Mouse (Mus musculus) neural tube, embryonic 12.5 days (tissue): ENCODE results near the gene Gfer. TPM values are rescaled to one million over a fixed set of nuclear protein-coding genes. Genes with fewer than 3 reads are reported as not detected.

Experiments used
- ATAC-seq: fragments of 200-750 bp; cut with Nextera tagmentation; 2 replicates; pipeline ENCODE4 v1.8.0; 2017; ENCODE audit warnings: low read depth, mild to moderate bottlenecking, moderate TSS enrichment, moderate library complexity; ENCODE audit not compliant: low FRiP score
- H3K27ac ChIP-seq: fragments of 300-500 bp; sonication (generic); 2 replicates; pipeline ENCODE4 v1.5.1; 2016
- H3K27me3 ChIP-seq: fragments of 300-500 bp; sonication (generic); replicated peaks from 2 replicates; pipeline ENCODE4 v1.6.1; 2016; ENCODE audit warnings: mild to moderate bottlenecking
- H3K36me3 ChIP-seq: fragments of 300-500 bp; sonication (generic); 2 replicates; pipeline ENCODE4 v1.6.1; 2016; ENCODE audit warnings: mild to moderate bottlenecking
- H3K4me1 ChIP-seq: fragments of 300-500 bp; sonication (generic); 2 replicates; pipeline ENCODE4 v1.6.1; 2016
- H3K4me2 ChIP-seq: fragments of 300-500 bp; sonication (generic); replicated peaks from 2 replicates; pipeline ENCODE4 v1.6.1; 2016; ENCODE audit warnings: mild to moderate bottlenecking
- H3K4me3 ChIP-seq: fragments of 300-500 bp; sonication (generic); 2 replicates; pipeline ENCODE4 v1.5.1; 2016
- H3K9ac ChIP-seq: fragments of 300-500 bp; sonication (generic); 2 replicates; pipeline ENCODE4 v1.6.1; 2016; ENCODE audit warnings: mild to moderate bottlenecking
- H3K9me3 ChIP-seq: fragments of 300-500 bp; sonication (generic); 2 replicates; pipeline ENCODE4 v1.6.1; 2016; ENCODE audit warnings: mild to moderate bottlenecking
- WGBS: fragments of 180-500 bp; shearing (Covaris S2); methylation state at CpG from one replicate; pipeline ENCODE4 v1.1.7; 2016; 5-methylcytosine and 5-hydroxymethylcytosine counted together
- polyA plus RNA-seq: library from polyadenylated mRNA; unstranded; fragments of >200 nt; fragmentation: Nextera tagmentation; extraction: Ambion mirVana; gene quantifications from 2 replicates; pipeline ENCODE4 v1.2.1, GENCODE M21; 2016

Gfer gene
- polyA plus RNA-seq, 1 experiment from 2014 or later: 40.2 TPM

DNA sequence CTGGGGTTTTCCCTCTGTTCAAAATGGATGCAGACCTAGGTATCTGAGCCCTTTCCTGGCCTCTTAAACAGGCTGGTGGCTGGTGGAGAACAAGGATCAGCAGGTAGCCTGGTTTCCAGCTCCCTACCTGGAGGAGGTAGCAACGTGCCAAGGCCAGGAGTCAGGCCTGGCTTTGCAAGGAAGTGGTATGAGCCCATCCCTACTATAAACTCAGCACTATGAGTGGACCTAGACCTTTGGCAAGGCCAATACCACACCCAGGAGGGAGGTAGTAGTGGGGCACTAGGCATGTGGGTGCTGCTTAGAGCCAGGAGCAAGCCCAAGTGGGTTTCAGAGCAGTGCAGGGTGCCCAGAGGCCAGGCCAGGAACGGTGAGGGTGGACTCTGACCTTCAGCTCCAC is 3.5 kb upstream of the Gfer start:
- H3K9ac ChIP-seq: no peak overlapping the region
- H3K4me1 ChIP-seq: peaks cover 25% of the 10 kb centered on the region
- WGBS: 76% methylated on average over 2 of the region's 2 CpGs
- H3K27ac ChIP-seq: no peak overlapping the region
- H3K27me3 ChIP-seq: no peaks in the 10 kb centered on the region
- ATAC-seq: no peak
- H3K9me3 ChIP-seq: no peaks in the 10 kb centered on the region
- H3K4me3 ChIP-seq: no peak overlapping the region
- H3K36me3 ChIP-seq: peaks cover 46% of the 10 kb centered on the region
- no peak overlapping the region for H3K4me2 ChIP-seq

DNA sequence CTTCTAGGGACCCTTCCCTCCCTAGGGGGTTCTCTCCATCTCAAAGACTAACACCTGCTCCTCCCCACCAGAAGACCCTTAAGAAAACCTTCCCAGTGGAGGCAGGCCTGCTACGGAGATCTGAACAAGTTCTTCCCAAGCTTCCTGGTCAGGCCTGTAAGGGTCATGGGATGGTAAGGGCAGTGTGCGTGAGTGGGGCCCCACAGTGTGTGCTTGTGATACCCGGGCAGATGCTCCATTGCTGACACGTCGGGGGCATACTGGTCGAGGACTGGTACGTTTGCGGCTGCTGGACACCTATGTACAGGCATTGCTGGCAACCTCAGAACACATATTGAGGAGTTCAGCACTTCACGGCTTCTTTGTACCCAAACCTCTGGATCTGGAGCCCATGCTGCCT is 2.8 kb upstream of the Gfer start:
- H3K9me3 ChIP-seq: no peaks in the 10 kb centered on the region
- H3K4me1 ChIP-seq: peaks cover 28% of the 10 kb centered on the region
- H3K4me2 ChIP-seq: no peak overlapping the region
- no peak overlapping the region for H3K4me3 ChIP-seq
- WGBS: 62% methylated on average over 9 of the region's 9 CpGs
- no peak overlapping the region for H3K27ac ChIP-seq
- no peak overlapping the region for H3K9ac ChIP-seq
- H3K27me3 ChIP-seq: no peaks in the 10 kb centered on the region
- ATAC-seq: no peak
- H3K36me3 ChIP-seq: peaks cover 39% of the 10 kb centered on the region

DNA sequence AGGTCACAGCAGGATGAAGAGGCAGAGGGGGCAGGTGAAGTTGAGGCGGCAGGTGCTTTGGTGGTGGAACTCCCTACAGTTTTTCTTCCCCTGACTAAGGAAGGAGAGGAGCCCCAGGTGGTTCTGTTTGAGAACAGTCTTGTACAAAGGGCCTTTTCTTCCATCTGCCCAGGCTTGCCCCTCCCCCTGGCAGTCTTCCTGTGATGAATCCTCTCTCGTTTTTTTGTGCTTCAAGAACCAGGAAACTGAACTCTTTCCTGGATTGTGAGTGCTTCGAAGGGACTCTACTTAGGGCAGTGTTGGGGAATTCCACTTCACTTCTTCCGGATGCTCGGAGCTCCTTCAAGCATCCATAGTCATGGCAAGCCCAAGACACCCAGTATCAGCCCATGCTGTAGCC is 2.0 kb upstream of the Gfer start:
- Histone ChIP-seq H3K9me3 (no peaks in the 10 kb centered on the region), H3K4me2 (no peak overlapping the region), H3K27ac (no peak overlapping the region)

DNA sequence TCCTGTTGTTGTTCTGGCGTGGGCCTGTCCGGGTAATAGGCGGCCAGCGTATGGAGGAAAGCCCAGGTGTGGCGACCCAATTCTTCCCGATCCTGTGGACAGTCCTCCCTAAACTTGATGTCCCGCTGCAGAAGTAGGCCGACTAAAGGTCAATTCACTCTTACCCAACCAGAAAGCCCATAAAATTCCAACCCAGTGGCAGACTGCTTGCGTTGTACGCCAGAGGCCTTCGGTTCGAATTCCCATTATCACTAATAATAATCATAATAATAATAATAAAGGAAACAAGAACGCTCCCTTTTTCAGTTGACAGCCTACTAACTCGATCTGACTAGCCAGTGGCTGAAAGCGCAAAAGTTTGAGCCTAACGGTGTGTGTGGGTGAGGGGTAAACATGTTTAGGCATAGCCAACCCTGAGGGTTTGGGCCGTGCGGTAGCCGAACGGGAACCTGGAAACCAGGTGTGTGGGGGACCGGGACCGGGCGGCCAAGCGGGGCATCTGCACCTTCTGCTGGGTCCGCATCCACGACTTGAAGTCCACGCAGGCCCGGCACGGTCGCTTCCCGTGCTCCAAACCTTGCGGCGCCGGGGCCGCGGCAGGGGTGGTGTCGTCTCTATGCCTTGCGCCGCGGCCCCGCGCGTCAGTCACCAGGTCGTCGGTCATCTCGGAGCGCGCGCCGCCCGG is 488 bp downstream of the Gfer start:
- peak overlapping the region; percentile 27; the same call in 1 of the 2 replicates for H3K27ac ChIP-seq
- H3K27me3 ChIP-seq: peaks cover 11% of the 10 kb centered on the region
- H3K4me1 ChIP-seq: peaks cover 28% of the 10 kb centered on the region
- H3K9ac ChIP-seq: peak overlapping the region; percentile 76
- peak overlapping the region; percentile 80 for H3K4me2 ChIP-seq
- H3K4me3 ChIP-seq: peak overlapping the region; percentile 79
- no peaks in the 10 kb centered on the region for H3K9me3 ChIP-seq
- 5% methylated on average over 51 of the region's 51 CpGs for WGBS
- peak; percentile 63 for ATAC-seq
- peaks cover 27% of the 10 kb centered on the region for H3K36me3 ChIP-seq

More for the DNA sequence above, 2.0 kb upstream of the Gfer start:
- Histone ChIP-seq H3K4me1 (peaks cover 28% of the 10 kb centered on the region), H3K27me3 (no peaks in the 10 kb centered on the region), H3K4me3 (no peak overlapping the region), H3K36me3 (peaks cover 40% of the 10 kb centered on the region), H3K9ac (no peak overlapping the region)
- ATAC-seq: no peak
- 24% methylated on average over 5 of the region's 5 CpGs for WGBS

DNA sequence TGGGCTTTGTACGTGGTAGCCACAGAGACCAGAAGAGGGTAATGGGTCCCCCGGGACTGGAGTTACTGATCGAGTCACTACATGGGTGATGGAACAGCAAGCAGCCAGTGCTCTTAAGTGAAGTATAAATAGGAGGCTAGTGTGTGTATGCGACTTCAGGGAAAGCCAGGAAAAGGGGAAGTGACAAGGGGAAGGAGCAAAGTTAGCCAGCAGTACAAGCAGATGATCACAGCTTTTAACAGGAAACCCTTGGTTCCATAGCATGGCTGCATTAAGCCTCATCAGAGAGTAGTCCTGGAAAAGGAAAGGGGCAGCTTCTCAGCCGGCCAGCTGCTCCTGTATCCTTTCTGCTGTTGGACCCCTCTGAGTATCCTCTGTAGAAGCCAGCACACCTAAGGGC is 3.6 kb downstream of the Gfer start:
- peaks cover 16% of the 10 kb centered on the region; the same call in 1 of the 2 replicates for H3K36me3 ChIP-seq
- H3K4me3 ChIP-seq: no peak overlapping the region
- WGBS: 85% methylated on average over 5 of the region's 5 CpGs
- no peak for ATAC-seq
- no peak overlapping the region for H3K9ac ChIP-seq
- H3K4me2 ChIP-seq: no peak overlapping the region
- no peaks in the 10 kb centered on the region for H3K9me3 ChIP-seq
- H3K4me1 ChIP-seq: peaks cover 28% of the 10 kb centered on the region
- no peak overlapping the region for H3K27ac ChIP-seq
- peaks cover 40% of the 10 kb centered on the region for H3K27me3 ChIP-seq

DNA sequence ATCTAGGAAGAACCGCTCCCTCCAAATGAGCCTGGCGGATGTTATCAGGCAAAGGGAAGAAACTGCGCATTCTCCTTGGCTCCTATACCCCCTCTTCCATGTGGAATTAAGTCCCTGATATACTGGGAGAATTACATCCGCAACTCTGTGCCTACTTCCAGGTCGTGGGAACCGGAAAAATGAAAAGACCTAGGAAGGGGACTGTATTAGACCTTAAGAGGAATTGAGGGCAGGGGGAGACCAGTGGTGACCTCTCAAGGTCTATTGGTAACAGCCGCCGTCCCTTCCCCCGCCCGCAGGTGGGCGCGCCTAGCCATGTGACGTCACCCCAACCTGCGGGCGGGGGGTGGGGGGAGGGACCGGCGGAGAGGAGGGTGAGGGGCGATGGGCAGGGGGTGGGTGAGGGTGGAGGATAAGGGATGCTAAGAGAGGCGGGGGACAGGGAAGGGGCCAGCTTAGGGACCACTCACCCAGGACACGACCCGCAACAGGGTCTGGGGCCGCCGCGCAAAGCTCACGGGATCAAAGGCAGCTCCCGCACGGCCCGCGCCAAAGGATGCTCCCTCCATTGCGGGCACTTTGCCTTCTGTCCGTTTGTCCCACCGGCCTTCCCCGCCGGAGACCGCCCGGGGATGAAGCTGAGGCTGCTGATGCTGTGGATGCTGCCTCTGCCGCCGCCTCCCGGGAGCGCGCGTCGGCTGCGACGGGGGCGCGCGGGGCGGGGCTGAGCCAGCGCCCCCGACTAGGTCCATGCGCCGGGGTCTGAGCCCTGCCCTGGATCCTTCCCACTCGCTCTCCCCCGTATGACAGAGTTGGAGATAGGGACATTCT is 6.5 kb downstream of the Gfer start, which contains the start of gene Syngr3:
Gene Syngr3 (minus strand): TSS at position 705 of the 831 bp plus-strand sequence.
- Histone ChIP-seq H3K27me3 (peaks cover 43% of the 10 kb centered on the region), H3K9ac (peak within 1 kb of the TSS; percentile 75)

DNA sequence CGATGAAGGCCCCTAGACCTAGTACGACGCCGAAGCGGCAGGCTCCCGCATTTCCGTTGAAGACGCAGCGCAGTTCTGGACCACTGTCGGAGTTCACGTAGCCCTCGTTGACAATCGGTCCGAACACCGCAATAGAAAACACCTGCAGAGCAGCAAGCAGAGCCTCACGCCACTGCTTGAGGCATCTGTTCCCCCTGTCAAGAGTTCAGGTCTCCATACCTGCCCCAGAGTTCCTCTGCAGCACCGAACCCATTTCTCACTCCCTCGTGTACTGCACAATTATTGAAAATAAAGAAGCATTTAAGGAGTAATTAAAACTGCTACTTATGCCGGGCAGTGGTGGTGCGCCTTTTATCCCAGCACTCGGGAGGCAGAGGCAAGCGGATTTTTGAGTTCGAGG is 8.4 kb downstream of the Gfer start:
- Histone ChIP-seq H3K4me2 (peak overlapping the region; percentile 56), H3K27me3 (peaks cover 43% of the 10 kb centered on the region), H3K4me3 (peak overlapping the region; percentile 26; the same call in 1 of the 2 replicates), H3K27ac (peak overlapping the region; percentile 27; the same call in 1 of the 2 replicates), H3K9ac (0 out of 2 replicates have a peak overlapping the region, but pooled peaks have one; percentile 21), H3K9me3 (no peaks in the 10 kb centered on the region), H3K36me3 (peaks cover 10% of the 10 kb centered on the region; the same call in 1 of the 2 replicates), H3K4me1 (peaks cover 13% of the 10 kb centered on the region)
- 23% methylated on average over 23 of the region's 23 CpGs for WGBS
- ATAC-seq: no peak

More for the DNA sequence above, 6.5 kb downstream of the Gfer start, which contains the start of gene Syngr3:
- Histone ChIP-seq H3K4me3 (peak within 1 kb of the TSS; percentile 64), H3K9me3 (no peaks in the 10 kb centered on the region), H3K4me2 (peak within 1 kb of the TSS; percentile 90), H3K36me3 (peaks cover 18% of the 10 kb centered on the region; the same call in 1 of the 2 replicates), H3K27ac (0 out of 2 replicates have a peak within 1 kb of the TSS, but pooled peaks have one; percentile 12), H3K4me1 (peaks cover 16% of the 10 kb centered on the region)
- peak; percentile 63 for ATAC-seq
- WGBS: 1% methylated on average over 55 of the region's 55 CpGs

DNA sequence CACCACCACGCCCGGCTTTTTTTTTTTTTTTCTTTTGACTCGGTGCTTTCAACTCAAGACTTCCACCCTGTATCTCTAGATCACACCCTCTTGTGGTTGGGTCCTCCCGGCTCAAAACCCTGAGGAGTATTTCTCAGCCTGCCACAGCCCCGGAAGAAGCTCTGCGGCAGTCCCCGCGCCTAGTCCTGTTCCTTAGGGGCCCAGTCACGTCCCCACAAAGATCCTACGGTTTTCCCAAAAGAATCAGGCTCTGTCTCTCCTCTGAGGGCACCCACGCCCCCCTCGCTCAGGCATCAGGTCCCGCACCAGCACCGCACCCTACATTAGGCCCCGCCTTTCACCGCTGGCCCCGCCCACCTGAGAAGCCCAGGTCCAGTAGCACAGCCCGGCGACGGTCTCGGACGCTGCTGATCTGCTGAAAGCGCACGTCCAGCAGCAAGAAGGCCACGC is 8.8 kb downstream of the Gfer start:
- H3K9me3 ChIP-seq: no peaks in the 10 kb centered on the region
- 1% methylated on average over 25 of the region's 25 CpGs for WGBS
- ATAC-seq: no peak

DNA sequence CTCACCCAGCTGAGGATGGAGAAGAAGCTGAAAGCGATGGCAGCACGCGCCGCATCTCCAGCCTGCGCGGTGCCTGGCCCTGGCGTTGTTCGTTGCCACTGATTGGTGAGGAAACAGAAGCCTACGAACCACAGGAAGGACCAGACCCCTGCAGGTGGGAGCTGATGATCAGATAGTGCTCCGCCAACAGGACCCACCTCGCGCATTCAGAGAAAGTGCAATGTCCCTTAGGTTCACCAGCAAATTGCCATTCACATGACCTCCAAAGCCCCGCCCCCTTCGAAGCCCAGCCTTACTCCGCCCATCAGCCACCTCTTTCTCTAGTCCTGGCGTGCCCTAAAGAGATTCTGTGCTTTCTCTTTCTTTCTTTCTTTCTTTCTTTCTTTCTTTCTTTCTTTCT is 9.4 kb downstream of the Gfer start:
- Histone ChIP-seq H3K27ac (no peak overlapping the region), H3K9me3 (no peaks in the 10 kb centered on the region), H3K36me3 (peaks cover 10% of the 10 kb centered on the region), H3K9ac (no peak overlapping the region), H3K4me1 (peaks cover 13% of the 10 kb centered on the region), H3K4me3 (no peak overlapping the region), H3K27me3 (peaks cover 43% of the 10 kb centered on the region), H3K4me2 (peak overlapping the region; percentile 30)
- ATAC-seq: no peak
- 26% methylated on average over 16 of the region's 16 CpGs for WGBS

More for the DNA sequence above, 8.8 kb downstream of the Gfer start:
- H3K4me1 ChIP-seq: peaks cover 13% of the 10 kb centered on the region
- H3K36me3 ChIP-seq: peaks cover 7% of the 10 kb centered on the region
- 0 out of 2 replicates have a peak overlapping the region, but pooled peaks have one; percentile 21 for H3K9ac ChIP-seq
- peak overlapping the region; percentile 56 for H3K4me2 ChIP-seq
- peak overlapping the region; percentile 26; the same call in 1 of the 2 replicates for H3K4me3 ChIP-seq
- peaks cover 43% of the 10 kb centered on the region for H3K27me3 ChIP-seq
- peak overlapping the region; percentile 27; the same call in 1 of the 2 replicates for H3K27ac ChIP-seq

DNA sequence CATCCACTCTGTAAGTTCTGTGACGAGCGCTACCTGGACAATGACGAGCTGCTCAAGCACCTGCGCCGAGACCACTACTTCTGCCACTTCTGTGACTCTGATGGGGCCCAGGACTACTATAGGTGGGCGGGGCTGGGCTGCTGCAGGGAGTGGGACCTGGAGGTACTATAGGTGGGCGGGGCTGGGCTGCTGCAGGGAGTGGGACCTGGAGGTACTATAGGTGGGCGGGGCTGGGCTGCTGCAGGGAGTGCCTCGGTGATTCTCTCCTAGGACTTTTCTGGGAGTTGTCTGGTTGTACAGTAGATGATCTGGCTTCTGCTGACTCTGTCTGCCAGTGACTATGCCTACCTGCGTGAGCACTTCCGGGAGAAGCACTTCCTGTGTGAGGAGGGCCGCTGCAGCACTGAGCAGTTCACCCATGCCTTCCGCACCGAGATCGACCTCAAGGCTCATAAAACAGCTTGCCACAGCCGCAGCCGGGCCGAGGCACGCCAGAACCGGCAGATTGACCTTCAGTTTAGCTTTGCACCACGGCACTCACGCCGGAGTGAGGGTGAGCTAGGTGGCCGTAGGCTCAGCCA is 18.4 kb downstream of the Gfer start:
- H3K4me1 ChIP-seq: no peaks in the 10 kb centered on the region
- no peak overlapping the region for H3K27ac ChIP-seq
- ATAC-seq: no peak
- H3K9me3 ChIP-seq: no peaks in the 10 kb centered on the region
- no peaks in the 10 kb centered on the region for H3K27me3 ChIP-seq
- 90% methylated on average over 24 of the region's 24 CpGs for whole genome bisulfite sequencing
- H3K4me2 ChIP-seq: no peak overlapping the region
- no peak overlapping the region for H3K4me3 ChIP-seq
- no peak overlapping the region for H3K9ac ChIP-seq
- peaks cover 56% of the 10 kb centered on the region for H3K36me3 ChIP-seq

DNA sequence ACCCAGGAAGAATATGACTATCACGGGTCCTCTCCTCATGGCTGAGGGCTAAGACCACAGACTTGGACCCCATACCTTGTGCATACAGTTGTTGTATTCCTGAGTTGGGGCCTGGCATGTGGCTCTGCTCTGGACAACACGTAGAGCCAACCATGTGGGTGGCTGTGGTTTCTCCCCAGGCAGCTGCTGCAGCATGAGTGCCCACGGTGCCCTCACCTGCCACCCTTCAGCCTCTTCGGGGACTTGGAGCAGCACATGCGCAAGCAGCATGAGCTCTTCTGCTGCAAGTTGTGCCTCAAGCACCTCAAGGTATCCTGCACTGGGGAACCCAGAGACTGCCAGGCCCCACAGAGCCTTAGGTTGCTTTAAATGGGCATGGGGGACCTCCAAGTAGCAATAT is 19.1 kb downstream of the Gfer start:
- Histone ChIP-seq H3K4me3 (no peak overlapping the region), H3K9ac (no peak overlapping the region), H3K9me3 (no peaks in the 10 kb centered on the region), H3K36me3 (peaks cover 52% of the 10 kb centered on the region), H3K27ac (no peak overlapping the region), H3K27me3 (no peaks in the 10 kb centered on the region), H3K4me1 (peaks cover 5% of the 10 kb centered on the region), H3K4me2 (no peak overlapping the region)
- no peak for ATAC-seq
- WGBS: 94% methylated on average over 5 of the region's 5 CpGs

DNA sequence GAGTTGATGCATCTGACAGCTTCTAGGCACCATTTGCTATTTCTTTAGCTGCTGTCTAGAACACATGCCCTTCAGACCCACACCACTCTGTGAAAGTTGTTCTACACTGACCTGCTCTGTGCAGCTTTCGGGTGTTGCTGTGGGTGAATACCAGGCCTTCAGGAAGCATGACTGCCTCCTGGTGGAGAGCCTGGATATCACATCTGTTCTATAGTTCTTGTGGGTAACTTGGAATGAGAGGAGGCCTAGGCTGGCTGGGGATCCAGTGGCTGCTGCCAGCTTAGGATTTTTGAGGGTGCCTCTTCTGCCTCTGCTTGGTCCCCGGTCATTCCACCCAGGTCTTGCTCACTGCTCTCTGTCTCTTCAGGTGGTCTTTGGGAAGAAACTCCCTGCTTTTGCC is 19.8 kb downstream of the Gfer start:
- no peak for ATAC-seq
- Histone ChIP-seq H3K4me1 (peaks cover 11% of the 10 kb centered on the region), H3K4me3 (no peak overlapping the region), H3K36me3 (peaks cover 45% of the 10 kb centered on the region), H3K27ac (no peak overlapping the region), H3K9ac (no peak overlapping the region), H3K27me3 (no peaks in the 10 kb centered on the region), H3K9me3 (no peaks in the 10 kb centered on the region), H3K4me2 (no peak overlapping the region)
- WGBS: 59% methylated on average over 2 of the region's 2 CpGs
